Mouse (Mus musculus): ENCODE measurements at regions not wholly inside any gene's neighbourhood (a gene's known extent, or its start where the extent isn't known, plus 50 kb on each side); places are given as distances from the start of the nearest gene placed in this dataset.

DNA sequence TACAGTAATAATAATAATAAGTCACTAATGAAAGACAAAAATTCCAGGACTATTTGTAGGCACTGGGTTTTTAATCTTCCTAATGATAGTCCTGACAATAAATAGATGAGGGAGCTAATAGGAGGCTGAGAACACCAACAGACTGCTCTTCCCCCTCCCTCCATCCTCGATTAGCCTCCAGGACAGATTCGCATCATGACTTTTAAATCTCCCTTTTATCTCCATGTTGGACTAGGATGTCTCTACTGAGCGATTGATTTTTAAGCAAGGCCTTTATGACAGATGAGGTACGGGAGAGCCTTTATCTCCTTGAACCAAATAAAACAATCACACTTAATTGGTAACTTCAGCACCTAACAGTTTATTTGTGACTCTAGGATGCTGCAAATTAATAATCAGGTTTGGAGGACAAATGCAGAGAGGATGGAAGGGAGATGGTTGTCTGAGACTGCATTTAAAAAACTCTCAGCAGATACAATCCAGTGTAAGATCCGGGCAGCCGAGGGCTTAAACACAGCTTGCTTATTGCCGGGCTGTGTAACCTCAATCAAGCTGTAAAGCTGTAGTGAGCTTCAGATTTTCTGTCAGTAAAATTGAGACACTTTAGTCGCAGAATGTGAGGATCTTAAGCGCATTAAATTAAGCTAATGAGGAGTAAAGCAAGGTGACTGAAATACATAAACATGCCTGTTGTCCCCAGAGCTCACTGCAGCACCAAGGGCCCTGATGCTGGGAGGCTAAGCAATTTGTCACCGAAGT is 82.3 kb downstream of the Cmpk2 start:
- no peak for DNase-seq (ENCODE audit: low spot score in 2 of 2)

DNA sequence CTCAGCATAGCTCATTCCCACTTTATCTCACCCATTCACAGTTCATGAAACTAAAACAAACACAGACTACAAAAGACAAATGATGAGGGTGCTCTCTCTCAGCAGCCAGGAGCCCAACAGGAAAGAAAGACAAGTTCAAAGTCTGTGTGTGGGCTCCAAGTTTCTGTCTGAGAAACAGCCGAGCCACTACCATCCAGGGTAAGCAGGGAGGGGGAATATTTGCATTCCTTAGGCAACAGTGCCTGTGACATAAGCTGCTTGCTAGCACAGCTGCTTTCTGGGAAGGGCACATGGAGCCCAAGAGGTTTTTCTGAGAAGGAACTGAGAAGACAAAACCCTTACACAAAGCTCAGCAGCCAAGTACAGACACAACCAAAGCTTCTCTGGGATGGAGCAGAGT is 78.5 kb downstream of the Cmpk2 start:
- no peak for DNase-seq (ENCODE audit: low spot score in 2 of 2)

DNA sequence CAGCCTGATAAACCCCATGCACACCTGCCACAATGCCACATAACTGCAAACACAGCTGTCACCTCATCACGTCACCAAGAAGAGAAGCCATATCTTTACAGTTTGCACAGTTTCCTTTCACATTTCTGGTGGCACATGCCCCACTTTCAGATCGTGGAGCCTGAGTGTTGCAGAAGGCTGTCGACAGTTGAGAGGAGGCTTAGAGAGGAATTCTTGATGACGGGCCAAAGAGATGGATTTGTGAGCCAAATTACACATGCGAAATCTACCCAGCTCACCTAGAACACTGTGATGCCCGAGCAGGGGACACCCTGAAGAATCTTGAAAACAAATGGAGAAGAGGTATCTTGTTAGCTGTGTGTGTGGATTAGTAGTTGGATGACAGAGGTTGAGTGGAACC is 77.4 kb downstream of the Cmpk2 start:
- DNase-seq (ENCODE audit: low spot score in 2 of 2): no peak

- no peak for DNase-seq (ENCODE audit: low spot score in 2 of 2)
Measured at GRCm38 (mm10) chr12:26543463-26543862, 74.5 kb downstream of the Cmpk2 start.

DNA sequence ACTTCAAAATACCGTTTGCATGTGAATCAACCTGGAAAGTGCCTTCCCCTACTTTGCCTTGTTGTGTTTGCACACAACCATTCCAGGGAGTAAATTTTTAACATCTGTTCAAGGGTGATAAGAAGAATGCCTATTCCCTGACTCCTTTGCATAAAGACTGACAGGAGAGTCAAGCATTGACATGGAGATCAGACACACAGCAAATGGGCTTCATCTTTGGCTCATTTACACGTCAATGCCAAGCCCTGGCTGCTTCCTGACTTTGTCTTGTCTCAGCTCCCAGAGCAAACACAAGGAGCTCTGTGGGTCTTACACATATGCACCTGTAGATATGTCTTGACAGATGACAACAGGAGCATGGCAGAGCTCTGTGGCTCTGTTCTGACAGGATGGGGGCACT is 73.4 kb downstream of the Cmpk2 start:
- DNase-seq (ENCODE audit: low spot score in 2 of 2): no peak

GRCm38 (mm10) chr12:26535261-26535890 is 66.4 kb downstream of the Cmpk2 start:
- no peak for DNase-seq (ENCODE audit: low spot score in 2 of 2)

DNA sequence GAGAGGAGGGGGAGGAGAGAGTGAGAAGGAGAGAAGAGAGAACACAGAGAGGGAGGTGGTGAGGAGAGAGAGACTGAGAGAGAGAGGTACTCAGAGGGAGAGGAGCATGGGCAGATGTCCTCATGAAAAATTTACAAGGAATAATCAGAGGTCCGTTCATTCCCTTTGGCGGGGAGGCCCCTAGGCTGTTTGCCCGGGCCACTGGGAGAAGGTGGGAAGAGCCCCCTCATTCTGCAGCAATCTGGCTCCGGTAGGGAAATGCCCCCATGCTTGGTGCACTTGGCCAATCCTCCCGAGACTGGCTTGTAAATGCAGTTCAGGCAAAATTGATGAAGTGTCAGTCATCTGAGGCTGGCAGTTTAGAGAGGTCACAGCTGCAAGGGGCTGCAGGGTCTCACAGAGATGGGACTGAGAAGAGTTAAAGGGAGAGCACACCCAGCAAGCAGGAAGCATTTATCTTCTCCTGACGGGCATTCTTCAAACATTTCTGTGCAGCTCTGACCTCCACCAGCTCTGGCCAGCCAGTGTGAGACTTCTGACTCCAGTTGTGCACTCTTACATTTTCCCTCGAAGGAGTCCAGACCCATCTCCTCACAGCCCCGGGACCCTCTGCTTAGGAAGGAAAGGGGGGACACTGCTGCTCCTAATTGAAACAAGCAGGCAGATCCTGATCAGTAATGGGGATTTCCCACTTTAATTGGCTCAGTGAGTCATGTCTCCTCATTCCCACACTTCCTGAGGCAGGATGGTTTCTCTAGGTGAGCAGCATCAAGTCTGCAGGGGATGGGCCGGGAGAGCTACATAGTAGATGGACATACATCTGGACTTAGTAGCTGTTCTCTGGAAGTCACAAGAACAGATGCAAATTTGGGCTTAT is 65.5 kb downstream of the Cmpk2 start:
- DNase-seq (ENCODE audit: low spot score in 2 of 2): no peak

- DNase-seq (ENCODE audit: low spot score in 2 of 2): no peak
Measured at GRCm38 (mm10) chr12:26533641-26534151, 64.7 kb downstream of the Cmpk2 start.

- peak; percentile 51 to 81 for DNase-seq (ENCODE audit: low spot score in 2 of 2)
Measured at GRCm38 (mm10) chr12:26532823-26533640, 64.0 kb downstream of the Cmpk2 start.

GRCm38 (mm10) chr12:26532076-26532475 is 63.1 kb downstream of the Cmpk2 start:
- DNase-seq (ENCODE audit: low spot score in 2 of 2): no peak

Measured in layer of hippocampus, adult 18-20 months (tissue).